Mouse (Mus musculus): ENCODE data around the gene Trank1.

Trank1 gene

DNA sequence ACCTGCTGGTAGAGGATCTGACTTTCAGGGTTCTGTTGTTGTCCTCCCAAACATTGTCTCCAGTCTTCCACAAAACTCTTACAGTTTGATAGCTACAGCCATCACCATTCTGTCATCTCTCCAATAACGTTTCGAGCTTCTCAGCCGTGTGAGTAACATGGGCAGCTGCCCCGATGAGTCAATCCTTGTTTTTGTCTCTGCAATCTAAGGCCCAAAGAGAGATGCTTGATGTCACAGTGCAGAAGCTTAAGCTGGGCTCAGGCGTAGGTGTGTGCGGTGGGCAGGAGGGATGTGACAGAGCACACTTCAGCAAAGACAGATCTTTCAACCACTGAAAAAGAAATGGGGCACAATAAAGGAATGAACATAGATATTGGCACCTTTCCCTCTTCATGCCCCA lies 7.5 kb upstream of the Trank1 start:
- no peak for DNase-seq

GRCm38 (mm10) chr9:111306142-111306541 lies 5.4 kb upstream of the Trank1 start:
- no peak for DNase-seq

GRCm38 (mm10) chr9:111311843-111312441 lies 403 bp downstream of the Trank1 start:
- no peak for DNase-seq

DNA sequence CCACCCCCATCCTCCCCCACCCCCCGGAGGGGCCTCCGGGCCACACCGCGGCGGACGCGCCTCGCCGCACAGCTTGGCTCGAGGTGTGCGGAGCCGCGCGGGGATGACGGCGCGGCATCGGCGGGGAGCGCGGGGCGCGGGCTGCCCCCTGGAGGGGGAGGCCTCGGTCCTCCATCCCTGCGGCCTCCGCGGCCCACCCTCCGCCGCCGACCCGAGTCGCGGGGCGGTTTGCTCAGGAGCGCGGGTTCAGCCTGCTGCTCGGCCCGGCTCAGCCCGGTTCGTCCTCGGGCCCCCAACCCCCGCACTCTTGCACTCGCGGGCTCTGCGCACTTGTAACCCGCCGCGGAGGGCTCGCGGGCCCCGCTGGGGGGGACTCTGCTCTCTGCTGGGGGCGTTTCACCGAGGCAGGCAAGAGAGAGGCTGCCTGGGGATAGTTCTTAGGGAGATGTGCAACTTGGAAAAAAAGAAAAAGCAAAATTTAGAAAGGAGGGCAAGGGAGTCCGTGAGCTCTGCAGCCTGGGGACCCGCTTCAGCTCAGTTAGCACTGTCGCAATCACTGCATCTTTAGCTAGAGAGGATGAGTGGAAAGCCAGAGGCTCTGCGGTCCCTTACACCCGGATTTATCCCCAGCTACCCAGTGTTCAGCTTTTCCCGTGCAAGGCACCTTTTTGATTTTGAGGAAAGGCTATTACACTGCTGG lies 1.1 kb downstream of the Trank1 start:
- no peak for DNase-seq

DNA sequence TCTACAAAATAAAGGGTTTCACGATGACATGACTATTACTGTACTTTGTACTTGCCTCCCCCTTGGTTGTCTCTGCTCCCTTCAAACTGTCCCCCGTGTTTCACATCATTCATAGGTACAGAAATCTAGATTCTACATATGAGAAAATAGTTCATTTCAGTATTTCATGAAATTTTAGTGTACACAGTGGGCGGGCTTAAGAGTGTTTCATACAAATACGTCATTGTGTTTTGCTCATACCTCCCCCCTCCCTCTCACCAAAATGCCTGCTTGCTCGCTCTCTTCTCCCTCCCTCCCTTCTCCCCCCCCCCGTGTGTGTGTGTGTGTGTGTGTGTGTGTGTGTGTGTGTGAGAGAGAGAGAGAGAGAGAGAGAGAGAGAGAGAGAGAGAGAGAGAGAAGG lies 1.8 kb downstream of the Trank1 start:
- DNase-seq = no peak

- no peak for DNase-seq
Observed at GRCm38 (mm10) chr9:111313793-111314192, 2.3 kb downstream of the Trank1 start.

- peak; percentile 9 for DNase-seq
Observed at GRCm38 (mm10) chr9:111314219-111314618, 2.7 kb downstream of the Trank1 start.

GRCm38 (mm10) chr9:111320912-111321311 lies 9.4 kb downstream of the Trank1 start:
- no peak for DNase-seq

- no peak for DNase-seq
Observed at GRCm38 (mm10) chr9:111324881-111325280, 13.3 kb downstream of the Trank1 start.

- no peak for DNase-seq
Observed at GRCm38 (mm10) chr9:111329881-111330280, 18.3 kb downstream of the Trank1 start.

- no peak for DNase-seq
Observed at GRCm38 (mm10) chr9:111333790-111334189, 22.3 kb downstream of the Trank1 start.

DNA sequence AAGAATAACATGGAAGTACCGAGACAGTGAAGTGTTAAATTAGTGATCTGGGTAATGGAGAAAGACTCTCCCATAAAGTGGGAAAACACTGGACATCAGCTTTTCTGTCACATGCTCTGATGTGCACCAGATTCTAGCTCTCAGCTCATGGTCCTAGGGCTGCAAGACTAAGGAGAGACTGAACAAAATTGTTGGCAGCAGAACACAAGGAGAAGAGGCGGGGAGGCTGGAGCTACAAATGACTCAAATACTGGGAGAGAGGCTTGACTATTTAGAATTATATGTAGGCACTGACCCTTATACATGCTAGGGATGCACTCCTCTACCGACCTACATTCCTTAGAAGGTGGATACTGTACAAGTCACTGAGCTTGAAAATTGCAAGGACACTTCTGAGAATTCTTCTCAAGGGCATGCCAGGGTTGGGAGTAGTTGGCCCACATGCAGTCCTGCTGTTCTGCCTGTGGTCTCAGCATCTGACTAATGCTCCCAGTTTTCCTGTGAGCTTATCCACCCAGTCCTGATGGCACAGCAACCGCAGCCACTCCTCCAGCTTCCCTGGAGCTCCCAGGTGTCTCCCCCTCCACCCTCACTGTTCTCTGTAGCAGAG lies 23.1 kb downstream of the Trank1 start:
- DNase-seq = no peak

GRCm38 (mm10) chr9:111351233-111351632 lies 39.7 kb downstream of the Trank1 start:
- no peak for DNase-seq

DNA sequence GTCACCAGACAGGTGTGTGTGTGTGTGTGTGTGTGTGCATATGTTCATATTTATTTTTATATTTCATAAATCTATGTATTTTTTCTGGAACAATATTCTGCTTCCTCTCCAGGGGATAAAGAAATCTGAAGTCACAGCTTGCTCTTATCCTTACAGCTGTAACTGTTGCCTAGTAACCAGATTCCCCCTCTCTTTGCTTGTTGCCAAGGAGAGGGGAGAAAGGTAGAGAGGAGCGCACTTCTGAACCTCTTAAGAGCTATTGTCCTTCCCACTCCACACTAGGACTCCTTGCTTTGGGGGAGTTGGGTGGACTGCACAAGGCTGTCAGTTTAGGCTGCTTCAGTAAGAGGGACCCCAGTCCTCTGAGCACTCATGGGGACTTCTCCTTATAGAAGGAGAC lies 40.1 kb downstream of the Trank1 start:
- no peak for DNase-seq

- no peak for DNase-seq
Observed at GRCm38 (mm10) chr9:111352646-111353045, 41.1 kb downstream of the Trank1 start.

- no peak for DNase-seq
Observed at GRCm38 (mm10) chr9:111355041-111355440, 43.5 kb downstream of the Trank1 start.

DNA sequence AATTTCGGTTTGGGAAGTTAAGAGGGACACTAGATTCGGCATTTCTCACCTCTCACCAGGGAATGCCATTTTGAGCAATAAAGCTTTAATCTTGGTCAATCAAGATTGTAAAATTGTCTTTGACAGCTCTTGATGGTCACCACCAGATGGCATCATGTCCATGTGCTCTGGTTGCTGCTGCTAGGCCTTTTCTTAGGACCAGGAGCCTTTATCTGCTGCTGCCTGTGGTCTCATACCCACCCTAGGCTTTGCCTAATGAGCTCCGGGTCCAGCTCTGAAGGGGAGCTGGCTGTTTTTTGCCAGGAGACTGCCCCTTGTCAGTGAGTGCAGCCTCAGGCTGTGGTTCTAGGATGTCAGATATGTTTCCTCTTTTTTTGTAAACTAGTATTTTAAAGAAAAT lies 44.8 kb downstream of the Trank1 start:
- no peak for DNase-seq

DNA sequence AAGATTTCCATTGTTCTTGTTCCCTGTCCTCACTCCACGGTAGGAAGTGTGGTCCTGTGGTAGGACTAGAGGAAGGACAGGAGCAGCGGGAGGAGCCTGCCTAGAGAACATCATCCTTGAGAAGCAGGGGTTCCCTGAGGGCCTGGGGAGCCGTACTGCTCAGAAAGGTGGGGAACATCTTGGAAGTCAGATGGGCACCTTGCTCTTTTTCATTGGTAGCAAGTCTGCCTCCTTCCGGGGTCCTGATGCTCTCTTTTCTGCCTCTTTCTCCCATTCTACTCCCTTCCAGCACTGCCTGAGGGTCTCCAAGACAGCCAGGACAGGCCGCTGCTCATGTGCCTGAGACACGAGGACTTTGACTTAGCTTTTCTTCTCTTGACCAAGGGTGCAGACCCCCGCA lies 52.1 kb downstream of the Trank1 start:
- no peak for DNase-seq

- no peak for DNase-seq
Observed at GRCm38 (mm10) chr9:111367713-111368112, 56.2 kb downstream of the Trank1 start.

DNA sequence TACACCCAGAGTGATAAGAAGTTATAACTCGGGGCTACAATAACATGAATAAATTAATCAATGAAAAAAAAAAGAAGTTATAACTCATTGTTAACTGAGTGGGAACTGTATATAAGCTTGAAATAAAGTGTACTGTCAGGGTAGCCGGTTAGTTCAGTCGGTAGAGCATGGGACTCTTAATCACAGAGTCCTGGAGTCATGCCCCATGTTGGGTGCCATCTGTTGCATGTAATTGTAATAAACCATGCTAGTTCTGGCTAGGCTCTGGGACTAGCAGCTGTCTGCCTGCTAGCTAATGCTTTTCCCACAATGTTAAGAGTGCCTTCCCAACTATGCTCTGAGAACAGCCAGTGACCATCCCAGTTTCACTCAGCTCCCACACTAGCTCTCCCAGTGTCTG lies 60.5 kb downstream of the Trank1 start:
- DNase-seq = no peak

DNA sequence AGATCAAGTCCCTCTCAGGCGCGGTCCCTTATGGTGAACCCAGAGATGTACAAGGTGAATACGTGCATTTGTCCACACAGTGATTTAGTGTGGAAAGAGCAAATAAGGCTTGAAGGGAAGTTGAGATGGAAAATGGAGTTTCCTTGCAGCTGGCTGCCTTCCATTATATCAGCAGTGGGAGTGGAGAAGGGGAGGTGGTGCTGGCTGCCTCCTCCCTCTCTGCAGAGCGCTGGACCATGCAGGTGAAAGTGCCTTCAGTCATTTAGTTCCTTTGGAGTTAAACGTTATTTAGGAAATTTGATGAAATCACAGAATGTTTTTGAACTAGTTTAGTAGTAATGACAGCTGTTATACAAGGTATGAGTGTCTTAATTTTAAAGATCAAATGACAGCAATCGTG lies 66.3 kb downstream of the Trank1 start:
- DNase-seq = no peak

DNA sequence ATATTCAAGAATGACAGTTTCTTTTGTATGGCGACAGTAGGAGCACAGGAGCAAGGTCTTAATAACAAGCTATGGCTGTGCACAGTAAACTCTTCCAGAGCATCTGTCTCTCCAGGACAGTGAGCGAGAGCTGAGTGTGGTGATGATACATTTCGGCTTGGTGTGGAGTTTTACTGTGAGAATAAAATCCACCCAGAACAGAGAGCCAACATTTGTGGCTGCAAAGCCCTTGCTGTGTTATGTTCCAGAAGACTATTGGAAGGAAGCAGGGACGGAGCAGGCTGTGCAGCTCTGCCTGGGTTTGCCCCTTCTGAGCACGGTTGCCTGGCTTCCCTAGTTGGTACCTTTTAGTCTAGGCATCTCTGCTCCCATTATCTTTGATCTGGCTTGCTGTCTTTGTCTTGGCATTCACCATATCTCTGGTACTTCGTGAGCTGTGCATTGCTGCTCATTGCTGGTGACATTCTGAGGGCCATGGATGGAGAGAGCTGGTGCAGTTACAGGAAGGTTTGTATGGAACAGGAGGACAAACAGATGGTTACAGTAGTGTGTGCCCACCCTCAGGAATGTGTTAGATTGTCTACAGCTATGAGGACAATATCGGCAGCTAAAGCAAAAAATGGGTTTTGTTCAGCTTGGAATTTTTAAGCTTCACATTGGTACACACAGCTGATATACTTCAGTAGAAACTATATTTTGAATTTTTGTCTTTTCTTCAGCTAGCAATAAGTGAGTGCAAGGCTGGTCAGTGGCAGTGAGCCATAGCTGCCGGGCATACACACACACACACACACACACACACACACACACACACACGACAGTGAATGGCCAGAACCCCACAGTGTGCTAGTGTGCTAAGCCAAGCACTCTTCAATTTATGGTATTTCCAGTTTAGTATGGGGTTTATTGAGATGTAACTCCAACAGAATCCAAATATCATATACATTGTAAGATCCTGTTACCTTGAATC lies 69.8 kb downstream of the Trank1 start:
- no peak for DNase-seq

DNA sequence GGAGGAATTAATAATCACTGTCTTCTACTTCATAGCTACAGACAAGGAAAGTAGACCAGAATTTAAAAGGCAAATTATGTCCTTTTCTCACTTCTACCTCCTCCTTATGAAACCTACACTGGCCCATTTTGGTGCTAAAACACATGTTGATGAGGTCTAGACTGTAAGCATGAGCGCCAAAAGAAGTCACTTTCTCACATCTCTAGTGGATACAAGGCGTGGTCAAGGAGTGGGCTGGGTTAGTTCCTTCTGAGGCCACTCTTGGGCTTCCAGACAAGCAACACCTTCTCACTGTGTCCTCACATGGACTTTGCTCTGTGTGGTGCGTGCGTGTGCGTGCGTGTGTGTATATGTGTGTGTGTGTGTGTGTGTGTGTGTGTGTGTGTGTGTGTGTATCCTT lies 70.9 kb downstream of the Trank1 start:
- no peak for DNase-seq

Data from kidney, adult 11 months (tissue).